Mouse (Mus musculus) urinary bladder, adult 2 months (tissue): ENCODE measurements around the gene 5031410I06Rik. TPM values are rescaled to one million over a fixed set of nuclear protein-coding genes. Genes with fewer than 3 reads are reported as not detected.
"Not testable (repeated sequence)": the region's sequence is repeated elsewhere in the genome, so short reads cannot be mapped to it uniquely, and the experiment has no call there.

Experiments used
- DNase-seq: peaks from one replicate; pipeline ENCODE4 v3.0.0; 2022; ENCODE audit warnings: low spot score
- polyA plus RNA-seq: library from polyadenylated mRNA; depleted of rRNA; stranded (reverse); fragments of >200 nt; gene quantifications from 2 replicates; pipeline ENCODE4 v1.2.3, GENCODE M21; 2012; rRNA removed

Gene 5031410I06Rik
- polyA plus RNA-seq: not detected in 2 replicates

DNA sequence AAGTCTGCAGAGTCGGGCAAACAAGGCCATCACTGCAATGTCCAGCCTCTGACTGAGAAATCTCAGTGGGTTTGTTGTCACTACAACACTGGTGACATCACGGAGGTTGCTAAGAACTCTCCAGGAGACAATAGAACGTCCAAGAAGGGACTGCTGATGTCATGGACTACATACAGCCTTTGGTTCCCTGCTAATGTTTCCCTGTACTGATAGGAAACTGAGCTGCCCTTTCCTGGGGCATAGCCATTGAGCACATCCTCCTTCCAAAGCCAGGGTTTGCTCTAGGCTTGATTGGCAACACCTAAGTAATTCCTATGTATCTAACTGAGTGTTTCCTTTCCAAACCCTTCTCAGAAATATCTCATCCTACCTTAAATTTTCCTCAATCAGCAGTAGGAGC, at the start of gene 5031410I06Rik:
TSS of gene 5031410I06Rik (minus strand) at position 101 of the 400 bp plus-strand sequence.
- DNase-seq: not testable (repeated sequence)

GRCm38 (mm10) chr5:26142891-26143290, 37.7 kb upstream of the 5031410I06Rik start:
- no peak for DNase-seq

DNA sequence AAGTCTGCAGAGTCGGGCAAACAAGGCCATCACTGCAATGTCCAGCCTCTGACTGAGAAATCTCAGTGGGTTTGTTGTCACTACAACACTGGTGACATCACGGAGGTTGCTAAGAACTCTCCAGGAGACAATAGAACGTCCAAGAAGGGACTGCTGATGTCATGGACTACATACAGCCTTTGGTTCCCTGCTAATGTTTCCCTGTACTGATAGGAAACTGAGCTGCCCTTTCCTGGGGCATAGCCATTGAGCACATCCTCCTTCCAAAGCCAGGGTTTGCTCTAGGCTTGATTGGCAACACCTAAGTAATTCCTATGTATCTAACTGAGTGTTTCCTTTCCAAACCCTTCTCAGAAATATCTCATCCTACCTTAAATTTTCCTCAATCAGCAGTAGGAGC, 16.2 kb upstream of the 5031410I06Rik start, which contains the start of gene Gm10220:
TSS of gene Gm10220 (minus strand) at position 101 of the 400 bp plus-strand sequence.
- not testable (repeated sequence) for DNase-seq

GRCm38 (mm10) chr5:26089191-26089590, 16.0 kb downstream of the 5031410I06Rik start, which contains the start of gene Gm10471:
Gene Gm10471 (minus strand): TSS chr5:26089291.
- not testable (repeated sequence) for DNase-seq

DNA sequence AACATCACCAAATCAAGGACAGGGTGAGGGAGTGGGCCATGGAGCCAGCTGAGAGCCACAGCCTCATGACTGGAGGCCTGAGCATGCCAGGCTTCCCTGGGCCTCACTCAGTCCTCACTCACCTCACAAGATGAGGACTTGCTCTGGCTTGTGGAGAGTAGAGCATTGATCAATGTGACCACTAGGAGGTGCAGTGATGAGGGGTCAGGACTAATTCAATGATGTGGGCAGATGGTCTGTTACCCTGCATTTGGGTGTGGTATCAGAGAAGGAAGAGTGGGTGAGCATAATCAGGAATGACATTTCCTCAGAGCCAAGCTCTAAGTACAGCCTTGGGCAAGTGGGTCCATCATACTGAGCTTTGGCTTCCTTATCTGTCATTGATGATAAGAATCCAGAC, 26.1 kb downstream of the 5031410I06Rik start:
- DNase-seq: not testable (repeated sequence)

GRCm38 (mm10) chr5:26070716-26071115, 34.4 kb downstream of the 5031410I06Rik start:
- DNase-seq: no peak

GRCm38 (mm10) chr5:26058481-26058880, 46.7 kb downstream of the 5031410I06Rik start, which contains the start of gene Gm7347:
Gene Gm7347 (minus strand): TSS chr5:26058581.
- DNase-seq: not testable (repeated sequence)

Other genes starting within 250 kb of the 5031410I06Rik start
- not detected in 2 replicates for gene Gm21663, start 163.0 kb downstream of the 5031410I06Rik start, polyA plus RNA-seq
- gene Gm21671, start 150.9 kb downstream of the 5031410I06Rik start, polyA plus RNA-seq: 0.07 and 0.10 TPM in 2 replicates
- gene Gm21680, start 132.7 kb downstream of the 5031410I06Rik start, polyA plus RNA-seq: not detected in 2 replicates
- not detected in 2 replicates for gene Gm21698, start 116.7 kb downstream of the 5031410I06Rik start, polyA plus RNA-seq
- 0.21 TPM in 1 of 2 replicates, not detected in the other for gene Gm1979, start 100.6 kb downstream of the 5031410I06Rik start, polyA plus RNA-seq
- gene Gm5862, start 82.4 kb downstream of the 5031410I06Rik start, polyA plus RNA-seq: not detected in 2 replicates
- 0.25 and 0.35 TPM in 2 replicates for gene Speer4a, start 65.8 kb downstream of the 5031410I06Rik start, polyA plus RNA-seq
- gene Gm7347, start 46.8 kb downstream of the 5031410I06Rik start, polyA plus RNA-seq: 0.03 and 0.04 TPM in 2 replicates
- 0.01 and 0.03 TPM in 2 replicates for gene Gm10471, start 16.1 kb downstream of the 5031410I06Rik start, polyA plus RNA-seq
- gene Gm10220, start 16.1 kb upstream of the 5031410I06Rik start, polyA plus RNA-seq: 0.03 TPM in 1 of 2 replicates, not detected in the other
- gene Gm7361, start 152.3 kb upstream of the 5031410I06Rik start, polyA plus RNA-seq: 2.5 and 2.6 TPM in 2 replicates